Mouse (Mus musculus): ENCODE results near the gene BC048507.

DNA sequence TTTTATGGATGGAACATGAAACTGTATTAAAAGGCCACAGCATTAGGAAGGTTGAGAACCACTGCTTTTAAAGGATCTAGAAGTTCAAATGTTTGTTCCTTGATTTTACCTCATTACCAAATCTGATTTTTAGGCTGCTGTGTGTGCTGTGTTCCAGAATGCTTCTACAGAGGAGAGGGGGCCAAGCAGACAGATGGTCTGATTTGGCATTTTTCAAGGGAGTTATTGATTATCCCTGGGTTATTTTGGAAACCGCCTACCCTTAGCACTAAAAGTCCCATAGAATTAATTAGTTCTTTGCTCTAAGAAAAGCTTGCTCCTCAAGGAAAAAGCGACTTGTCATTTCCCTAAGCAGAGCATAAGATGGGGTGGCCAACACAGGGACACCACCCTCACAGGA is 9.1 kb upstream of the BC048507 start:
- TF ChIP-seq ZNF384 (IDR thresholded peaks at IDR 0.05; ENCODE audit: low read depth, low read length) (no peak), MAFK (IDR thresholded peaks at IDR 0.05; ENCODE audit: insufficient read depth, low read depth, low read length) (no peak), CHD2 (IDR thresholded peaks at IDR 0.05; ENCODE audit: low read depth, low read length) (no peak), HCFC1 (IDR thresholded peaks at IDR 0.05; ENCODE audit: borderline replicate concordance, insufficient read depth, low read length) (no peak)

Measured in ES-E14 (cell line).